Mouse (Mus musculus): ENCODE measurements at regions not wholly inside any gene's neighbourhood (a gene's known extent, or its start where the extent isn't known, plus 50 kb on each side); places are given as distances from the start of the nearest gene placed in this dataset.

DNA sequence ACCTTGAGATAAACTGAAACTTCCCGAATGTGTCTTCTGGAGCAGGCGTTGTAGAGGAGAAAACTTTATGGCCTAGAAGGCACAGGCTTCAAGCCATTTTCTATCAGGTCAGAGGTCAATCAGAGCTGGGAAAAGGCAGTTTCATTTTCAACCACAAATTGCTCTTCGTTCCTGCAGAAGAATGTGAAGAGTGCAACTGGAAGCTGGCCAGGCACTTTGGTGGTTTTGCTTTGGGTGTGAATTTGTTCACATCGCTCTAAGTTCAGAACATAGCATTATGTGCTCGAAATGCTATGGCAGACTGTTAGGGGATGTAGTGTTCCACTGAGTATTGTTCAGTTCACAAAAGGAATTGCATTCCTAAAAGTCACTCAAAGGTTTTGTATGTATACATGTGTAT is 220.9 kb upstream of the Rgmb start:
- Histone ChIP-seq H3K4me1 (no peaks in the 10 kb centered on the region), H3K4me3 (replicated peaks) (no peak overlapping the region), H3K36me3 (replicated peaks; ENCODE audit: low read length) (no peaks in the 10 kb centered on the region), H3K9me3 (no peaks in the 10 kb centered on the region), H3K27me3 (replicated peaks) (no peaks in the 10 kb centered on the region)
- TF ChIP-seq FLI1 (IDR thresholded peaks at IDR 0.05; ENCODE audit: low read length) (no peak), GATA1 (IDR thresholded peaks at IDR 0.05; ENCODE audit: borderline replicate concordance, low read length) (no peak)

DNA sequence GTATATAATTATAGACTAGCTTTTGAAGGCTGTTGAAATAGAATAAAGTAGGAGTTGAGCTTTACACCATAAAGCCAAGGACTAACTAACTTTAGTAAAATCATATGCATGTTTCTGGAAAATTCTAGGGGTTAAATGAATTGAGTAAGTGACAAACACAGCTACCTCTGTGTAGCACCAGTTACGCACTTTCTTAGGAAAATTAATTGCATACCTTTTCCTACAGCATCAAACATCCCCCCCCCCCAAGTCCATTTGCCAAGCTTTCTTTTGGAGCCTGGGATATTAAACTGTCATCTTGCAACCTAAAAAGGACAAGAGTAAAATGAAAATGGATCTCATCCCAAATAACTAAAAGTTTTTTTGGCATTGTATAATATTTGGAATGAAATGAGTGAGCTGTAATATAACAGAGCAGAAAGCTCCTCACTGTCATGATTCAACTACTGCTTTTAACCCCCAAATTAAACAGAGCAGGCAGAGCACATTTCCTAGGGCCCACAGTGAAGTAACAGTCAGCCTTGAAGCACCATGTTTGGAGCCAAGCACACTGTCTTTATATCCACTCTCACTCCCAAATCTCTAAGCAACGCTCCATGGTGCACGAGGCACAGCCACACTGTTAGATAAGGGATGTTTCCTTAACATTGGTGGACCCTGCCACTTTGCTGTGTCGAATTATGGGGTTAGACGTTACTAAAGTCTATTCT is 210.9 kb upstream of the Rgmb start:
- peaks cover 3% of the 10 kb centered on the region; the same call in 1 of the 2 replicates for H3K9me3 ChIP-seq
- TF ChIP-seq GATA1 (IDR thresholded peaks at IDR 0.05; ENCODE audit: borderline replicate concordance, low read length), result no peak
- TF ChIP-seq FLI1 (IDR thresholded peaks at IDR 0.05; ENCODE audit: low read length), result no peak
- no peaks in the 10 kb centered on the region for H3K27me3 ChIP-seq (replicated peaks)
- H3K4me3 ChIP-seq (replicated peaks), result no peak overlapping the region
- no peaks in the 10 kb centered on the region for H3K36me3 ChIP-seq (replicated peaks; ENCODE audit: low read length)
- H3K4me1 ChIP-seq, result no peaks in the 10 kb centered on the region

GRCm38 (mm10) chr17:16027989-16028388 is 197.2 kb upstream of the Rgmb start:
- Histone ChIP-seq H3K4me1 (no peaks in the 10 kb centered on the region), H3K9me3 (no peaks in the 10 kb centered on the region), H3K4me3 (replicated peaks) (no peak overlapping the region), H3K27me3 (replicated peaks) (no peaks in the 10 kb centered on the region), H3K36me3 (replicated peaks; ENCODE audit: low read length) (no peaks in the 10 kb centered on the region)
- no peak for TF ChIP-seq FLI1 (IDR thresholded peaks at IDR 0.05; ENCODE audit: low read length)
- TF ChIP-seq GATA1 (IDR thresholded peaks at IDR 0.05; ENCODE audit: borderline replicate concordance, low read length), result no peak

DNA sequence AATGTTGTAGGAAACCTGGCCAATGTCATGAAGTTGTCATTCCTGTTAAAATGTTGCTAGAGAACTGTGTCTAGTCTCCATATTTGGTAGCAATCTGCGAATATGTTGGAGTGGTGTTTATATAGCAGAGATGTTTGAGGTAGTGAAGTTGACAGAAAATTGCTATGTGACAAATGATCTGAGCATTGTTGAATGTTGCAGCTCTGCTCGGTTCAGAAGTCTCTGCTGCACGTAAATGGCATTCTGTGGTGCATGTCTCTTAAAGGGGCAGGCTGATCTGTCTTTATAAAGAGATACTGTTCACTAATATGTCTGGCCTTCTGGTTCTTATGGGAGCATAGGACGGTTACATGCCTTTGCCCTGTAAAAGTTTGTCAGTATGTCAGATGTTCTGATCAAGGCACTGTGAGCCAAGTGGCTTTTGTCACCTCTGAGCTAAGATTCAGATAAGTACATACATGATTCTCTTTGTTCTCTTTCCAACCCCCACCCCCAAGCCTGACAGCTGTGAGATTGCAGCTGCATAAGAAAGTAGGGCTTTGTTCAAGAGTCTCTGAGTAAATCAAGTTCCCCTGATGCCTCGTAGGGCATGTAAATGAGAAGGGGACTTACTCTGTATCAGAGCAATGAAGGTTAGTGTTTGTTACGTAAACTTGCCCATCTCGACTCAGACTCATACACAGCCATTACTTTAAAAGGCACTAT is 174.2 kb upstream of the Rgmb start:
- H3K4me1 ChIP-seq, result no peaks in the 10 kb centered on the region
- H3K4me3 ChIP-seq (replicated peaks), result no peak overlapping the region
- H3K9me3 ChIP-seq, result no peaks in the 10 kb centered on the region
- no peaks in the 10 kb centered on the region for H3K27me3 ChIP-seq (replicated peaks)
- H3K36me3 ChIP-seq (replicated peaks; ENCODE audit: low read length), result no peaks in the 10 kb centered on the region
- no peak for TF ChIP-seq FLI1 (IDR thresholded peaks at IDR 0.05; ENCODE audit: low read length)
- TF ChIP-seq GATA1 (IDR thresholded peaks at IDR 0.05; ENCODE audit: borderline replicate concordance, low read length), result no peak

- Histone ChIP-seq H3K36me3 (replicated peaks; ENCODE audit: low read length) (no peaks in the 10 kb centered on the region), H3K9me3 (no peaks in the 10 kb centered on the region), H3K27me3 (replicated peaks) (no peaks in the 10 kb centered on the region), H3K4me3 (replicated peaks) (no peak overlapping the region), H3K4me1 (no peaks in the 10 kb centered on the region)
- no peak for TF ChIP-seq FLI1 (IDR thresholded peaks at IDR 0.05; ENCODE audit: low read length)
- no peak for TF ChIP-seq GATA1 (IDR thresholded peaks at IDR 0.05; ENCODE audit: borderline replicate concordance, low read length)
Observed at GRCm38 (mm10) chr17:16004002-16004401, 173.2 kb upstream of the Rgmb start.

GRCm38 (mm10) chr17:15998771-15999170 is 167.9 kb upstream of the Rgmb start:
- TF ChIP-seq FLI1 (IDR thresholded peaks at IDR 0.05; ENCODE audit: low read length) (no peak), GATA1 (IDR thresholded peaks at IDR 0.05; ENCODE audit: borderline replicate concordance, low read length) (no peak)
- Histone ChIP-seq H3K9me3 (peaks cover 11% of the 10 kb centered on the region), H3K27me3 (replicated peaks) (no peaks in the 10 kb centered on the region), H3K36me3 (replicated peaks; ENCODE audit: low read length) (no peaks in the 10 kb centered on the region), H3K4me3 (replicated peaks) (no peak overlapping the region), H3K4me1 (no peaks in the 10 kb centered on the region)

- no peaks in the 10 kb centered on the region for H3K4me1 ChIP-seq
- TF ChIP-seq FLI1 (IDR thresholded peaks at IDR 0.05; ENCODE audit: low read length) (no peak), GATA1 (IDR thresholded peaks at IDR 0.05; ENCODE audit: borderline replicate concordance, low read length) (no peak)
- no peak overlapping the region for H3K4me3 ChIP-seq (replicated peaks)
- no peaks in the 10 kb centered on the region for H3K36me3 ChIP-seq (replicated peaks; ENCODE audit: low read length)
- H3K27me3 ChIP-seq (replicated peaks), result no peaks in the 10 kb centered on the region
- peaks cover 13% of the 10 kb centered on the region for H3K9me3 ChIP-seq
Observed at GRCm38 (mm10) chr17:15997289-15997688, 166.4 kb upstream of the Rgmb start.

DNA sequence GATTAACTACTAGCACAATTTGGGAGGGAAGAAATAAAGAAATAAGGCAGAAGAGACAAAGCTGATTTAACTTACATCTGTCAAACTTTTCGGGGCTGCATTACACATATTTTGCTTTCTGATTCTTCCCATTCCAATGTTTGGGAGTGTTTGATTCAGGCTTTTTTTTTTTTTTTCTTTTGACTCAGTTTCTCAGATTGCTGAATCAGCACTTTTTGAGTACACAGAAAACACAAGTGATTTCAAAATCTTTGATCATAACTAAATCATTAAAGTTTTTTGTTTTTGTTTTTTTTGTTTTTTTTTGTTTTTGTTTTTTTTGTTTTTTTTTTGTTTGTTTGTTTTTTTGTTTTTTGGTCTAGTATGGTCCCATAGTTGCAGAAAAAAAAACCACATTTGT is 164.7 kb upstream of the Rgmb start:
- Histone ChIP-seq H3K9me3 (peaks cover 13% of the 10 kb centered on the region), H3K36me3 (replicated peaks; ENCODE audit: low read length) (no peaks in the 10 kb centered on the region), H3K4me1 (no peaks in the 10 kb centered on the region), H3K4me3 (replicated peaks) (no peak overlapping the region), H3K27me3 (replicated peaks) (no peaks in the 10 kb centered on the region)
- TF ChIP-seq GATA1 (IDR thresholded peaks at IDR 0.05; ENCODE audit: borderline replicate concordance, low read length) (no peak), FLI1 (IDR thresholded peaks at IDR 0.05; ENCODE audit: low read length) (no peak)

DNA sequence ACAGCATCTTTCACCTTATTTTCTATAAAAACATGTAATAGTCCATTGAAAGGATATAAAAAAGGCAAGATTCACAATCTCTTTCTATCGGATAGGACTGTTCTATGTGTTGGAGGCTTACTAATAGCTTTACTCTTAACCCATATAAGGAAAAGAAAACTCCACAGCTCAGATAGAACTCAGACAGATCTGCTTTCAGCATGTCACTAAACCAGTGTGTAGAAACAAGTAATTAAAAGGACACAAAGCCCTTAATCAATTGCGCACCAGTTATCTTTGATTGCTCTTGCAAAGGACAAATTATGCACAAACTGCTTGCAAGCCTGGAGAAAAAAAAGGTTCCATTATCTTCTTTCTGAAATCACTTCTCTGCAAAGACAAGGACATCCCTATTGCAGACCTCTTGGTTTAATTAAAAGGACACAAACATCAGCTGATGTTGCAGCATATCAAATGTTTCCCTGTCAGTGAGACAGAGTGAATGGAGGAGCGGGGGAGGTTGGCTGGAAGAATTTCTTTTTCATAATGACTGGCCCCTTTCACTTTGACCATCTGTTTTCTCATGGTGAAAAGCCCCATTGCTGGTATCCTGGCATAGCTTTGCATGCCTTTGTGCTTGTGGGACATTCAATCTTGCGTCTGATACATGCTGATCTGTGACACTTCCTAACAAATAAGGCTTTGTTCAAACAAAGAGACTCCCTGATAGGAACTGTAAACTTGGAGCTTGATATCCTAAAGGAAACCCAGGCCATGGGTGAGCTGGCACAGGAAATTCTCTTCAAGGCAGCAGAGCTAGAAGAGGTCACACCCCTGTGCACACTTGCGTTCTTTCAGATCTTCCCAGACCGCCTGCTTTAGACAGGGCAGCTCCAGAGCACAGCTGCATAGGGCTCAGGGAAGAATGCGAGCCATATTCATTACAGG is 162.8 kb upstream of the Rgmb start:
- Histone ChIP-seq H3K27me3 (replicated peaks) (no peaks in the 10 kb centered on the region), H3K36me3 (replicated peaks; ENCODE audit: low read length) (no peaks in the 10 kb centered on the region), H3K4me3 (replicated peaks) (no peak overlapping the region), H3K4me1 (no peaks in the 10 kb centered on the region), H3K9me3 (peaks cover 13% of the 10 kb centered on the region)
- no peak for TF ChIP-seq GATA1 (IDR thresholded peaks at IDR 0.05; ENCODE audit: borderline replicate concordance, low read length)
- TF ChIP-seq FLI1 (IDR thresholded peaks at IDR 0.05; ENCODE audit: low read length), result no peak
